Mouse (Mus musculus): Measurements from ENCODE around the gene Pigk.

The Pigk gene

GRCm38 (mm10) chr3:152733011-152733410 is 19.1 kb downstream of the Pigk start:
- DNase-seq, result no peak

DNA sequence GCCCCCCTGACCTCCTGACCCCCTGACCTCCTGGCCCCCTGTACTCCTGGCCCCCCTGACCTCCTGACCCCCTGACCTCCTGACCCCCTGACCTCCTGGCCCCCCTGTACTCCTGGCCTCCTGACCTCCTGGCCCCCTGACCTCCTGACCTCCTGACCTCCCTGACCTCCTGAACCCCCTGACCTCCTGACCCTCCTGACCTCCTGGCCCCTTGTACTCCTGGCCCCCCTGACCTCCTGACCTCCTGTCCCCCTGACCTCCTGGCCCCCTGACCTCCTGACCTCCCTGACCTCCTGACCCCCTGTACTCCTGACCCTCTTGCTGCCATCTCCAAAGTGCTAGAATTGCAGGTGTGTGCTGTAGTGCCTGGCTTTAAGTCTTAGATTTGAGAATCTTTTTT is 19.6 kb downstream of the Pigk start:
- DNase-seq, result no peak

- no peak for DNase-seq
Measured at GRCm38 (mm10) chr3:152734100-152734499, 20.2 kb downstream of the Pigk start.

- peak; percentile 32 for DNase-seq
Measured at GRCm38 (mm10) chr3:152735601-152736250, 21.8 kb downstream of the Pigk start.

DNA sequence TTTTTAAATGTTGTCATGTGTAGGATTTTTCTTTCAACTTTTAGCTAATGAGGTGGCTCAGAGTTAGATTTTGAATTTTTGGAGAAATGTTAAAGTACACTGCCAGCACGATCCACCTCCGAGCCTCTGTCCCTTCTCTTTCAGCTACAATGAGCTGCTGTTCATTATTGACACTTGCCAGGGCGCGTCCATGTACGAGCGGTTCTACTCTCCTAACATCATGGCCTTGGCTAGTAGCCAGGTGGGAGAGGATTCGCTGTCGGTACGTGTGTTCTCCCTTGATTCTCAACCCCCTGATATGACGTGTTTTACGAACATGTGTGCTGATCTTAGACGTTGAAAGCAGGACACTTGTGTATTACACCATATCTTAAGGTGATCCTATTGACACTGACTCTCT is 30.4 kb downstream of the Pigk start:
- no peak for DNase-seq

DNA sequence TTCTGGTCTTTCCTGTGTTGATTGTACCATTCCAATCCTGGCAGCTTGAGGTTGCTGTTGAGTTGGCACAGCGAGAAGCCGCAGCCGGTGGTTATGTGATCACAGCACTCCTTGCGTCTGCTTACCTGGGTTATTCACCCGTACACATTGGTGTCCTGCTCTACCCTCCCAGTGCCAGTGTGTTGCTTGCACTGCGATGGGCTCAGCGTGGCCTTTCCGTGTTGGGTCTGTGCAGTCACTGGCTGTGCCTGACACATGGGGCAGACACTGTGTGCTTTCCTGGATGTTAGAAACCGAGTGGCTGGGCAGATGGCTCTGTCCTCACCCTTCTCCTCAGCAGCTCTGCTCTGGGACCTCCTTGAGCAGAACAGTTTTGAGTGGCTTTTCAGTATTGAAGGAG is 31.7 kb downstream of the Pigk start:
- DNase-seq, result no peak

GRCm38 (mm10) chr3:152749461-152749871 is 35.6 kb downstream of the Pigk start:
- DNase-seq, result no peak

- DNase-seq, result no peak
Measured at GRCm38 (mm10) chr3:152749881-152750280, 36.0 kb downstream of the Pigk start.

DNA sequence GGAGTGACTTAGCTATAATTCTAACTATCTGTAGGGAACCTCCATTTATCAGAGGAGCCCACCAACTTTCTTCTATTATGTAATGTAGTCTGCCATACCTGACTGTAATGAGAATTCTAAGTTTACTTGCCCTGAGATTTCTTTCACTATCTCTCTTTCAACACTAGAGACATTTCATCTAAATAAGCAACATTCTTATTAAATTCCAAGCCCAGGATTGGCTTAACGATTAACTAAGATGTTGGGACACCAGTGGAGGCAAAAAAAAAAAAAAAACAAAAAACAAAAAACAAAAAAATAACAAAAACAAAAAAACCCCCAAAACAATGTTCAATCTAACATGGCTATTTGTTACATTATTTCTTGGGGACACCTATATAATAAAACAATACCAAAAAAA is 39.0 kb downstream of the Pigk start:
- no peak for DNase-seq

DNA sequence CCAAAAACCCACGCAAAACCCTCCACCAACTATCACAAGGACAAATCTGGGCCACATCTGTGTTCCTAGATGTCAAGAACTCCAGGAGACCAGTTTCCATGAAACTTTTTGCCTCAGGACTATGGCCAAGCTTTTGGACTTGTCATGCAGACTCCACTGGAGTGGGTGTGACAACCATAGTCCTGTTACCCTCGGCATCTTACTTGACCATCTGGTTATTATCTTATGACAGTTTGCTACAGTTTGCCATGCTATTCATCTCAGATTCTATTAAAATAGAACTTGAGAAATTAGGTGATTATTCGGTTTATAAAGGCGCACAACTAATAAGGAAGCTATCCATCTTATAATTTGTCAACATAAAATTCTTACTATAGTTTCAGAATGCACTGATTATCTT is 39.4 kb downstream of the Pigk start:
- no peak for DNase-seq

DNA sequence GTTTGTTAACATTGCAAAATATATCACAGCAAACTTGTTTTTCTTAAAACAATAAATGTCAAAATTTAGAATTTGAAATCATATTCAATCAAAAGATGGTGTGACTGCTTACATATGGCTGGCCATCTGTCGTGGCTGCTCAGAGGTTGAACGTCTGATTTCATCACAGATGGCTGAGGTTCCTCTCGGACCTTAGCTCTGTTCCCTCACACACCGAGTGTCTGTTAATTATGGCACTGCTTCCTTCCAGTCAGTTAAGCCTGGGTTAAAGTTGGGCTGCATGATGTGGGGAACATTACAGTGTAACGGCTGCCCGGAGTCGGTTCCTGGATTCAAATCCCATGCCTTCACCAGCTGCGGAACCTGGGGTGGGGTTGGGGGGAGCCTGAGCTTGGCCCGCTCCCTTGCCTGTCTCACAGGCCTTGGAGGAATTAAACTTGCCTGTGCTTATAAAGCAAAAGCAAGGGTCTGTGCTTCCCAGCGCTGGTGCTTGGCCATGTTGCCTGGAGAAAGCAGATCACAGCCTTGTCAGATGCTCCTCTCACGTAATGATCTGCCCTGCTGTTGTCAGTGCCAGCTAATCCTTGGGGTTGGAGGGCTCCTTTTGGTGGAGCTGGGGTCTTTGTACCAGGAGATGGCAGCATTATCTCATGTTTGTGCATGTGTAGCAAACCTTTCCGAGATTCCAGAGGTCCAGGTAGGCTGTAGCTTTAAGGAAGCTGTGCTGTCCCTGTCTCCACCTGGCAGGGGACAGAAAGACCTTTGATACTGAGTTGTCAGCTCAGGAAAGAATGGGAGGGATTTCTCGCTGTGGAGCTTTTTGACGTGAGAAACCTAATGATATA is 40.2 kb downstream of the Pigk start:
- DNase-seq, result no peak

DNA sequence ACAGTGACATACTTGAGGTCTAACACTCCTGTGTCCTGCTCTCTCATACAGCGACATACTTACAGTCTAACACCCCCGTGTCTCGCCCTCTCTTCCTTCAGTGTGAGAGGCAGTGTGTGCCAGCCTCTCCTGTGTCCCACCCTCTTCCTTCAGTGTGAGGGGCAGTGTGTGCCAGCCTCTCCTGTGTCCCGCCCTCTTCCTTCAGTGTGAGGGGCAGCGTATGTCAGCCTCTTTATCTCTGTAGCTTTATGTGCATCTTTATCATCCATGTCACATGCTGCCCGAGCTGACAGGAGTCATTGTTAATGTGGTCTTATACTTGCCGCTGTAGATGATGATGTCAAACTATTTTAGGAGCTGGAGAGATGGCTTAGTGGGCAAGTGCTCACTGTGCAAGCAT is 41.6 kb downstream of the Pigk start:
- DNase-seq, result no peak

DNA sequence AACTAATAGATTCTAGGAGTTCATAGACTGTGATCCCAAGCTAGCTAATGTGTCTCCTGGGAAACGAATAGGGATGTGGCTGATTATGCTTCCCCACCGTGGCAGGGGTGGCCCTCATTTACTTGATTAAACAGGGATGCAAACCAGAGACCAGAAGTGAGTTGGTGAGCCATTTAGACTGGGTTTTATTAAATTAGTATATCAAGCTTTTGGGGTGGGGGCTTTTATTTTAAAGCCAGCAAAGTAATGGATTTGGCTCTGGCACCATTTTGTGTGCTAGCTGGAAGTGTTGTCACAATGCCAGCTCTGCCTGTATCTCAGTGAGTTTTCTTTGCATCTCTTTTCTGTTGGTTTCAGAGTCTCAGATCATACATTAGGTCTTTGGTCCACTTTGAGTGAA is 43.0 kb downstream of the Pigk start:
- DNase-seq, result no peak

- DNase-seq, result peak; percentile 42
Measured at GRCm38 (mm10) chr3:152757464-152758393, 43.8 kb downstream of the Pigk start.

DNA sequence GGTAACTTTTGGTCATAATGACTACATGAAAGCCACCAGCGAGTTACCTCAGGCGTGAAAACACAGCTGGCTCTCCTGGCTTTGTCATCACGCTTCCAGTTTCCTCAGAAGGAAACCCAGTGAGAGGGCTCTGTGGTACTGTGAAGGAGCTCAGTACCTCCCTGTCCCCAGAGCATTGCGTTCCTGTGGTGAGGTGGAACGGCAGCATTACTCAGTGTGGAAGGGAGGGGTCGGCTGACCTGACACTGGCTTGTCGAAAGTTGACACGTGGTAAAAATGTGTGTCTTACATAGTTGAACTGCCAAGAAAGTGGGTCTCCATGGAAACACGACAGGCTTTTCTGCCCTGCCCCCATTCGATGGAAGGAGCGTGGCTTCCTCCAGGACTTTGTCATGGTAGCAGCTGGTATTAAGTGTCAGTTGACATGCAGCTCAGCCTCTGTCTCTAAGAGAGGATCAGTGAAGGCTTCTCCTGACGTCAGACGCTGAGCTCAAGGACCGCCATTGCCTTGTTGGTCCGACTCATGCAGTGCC is 44.7 kb downstream of the Pigk start:
- no peak for DNase-seq

DNA sequence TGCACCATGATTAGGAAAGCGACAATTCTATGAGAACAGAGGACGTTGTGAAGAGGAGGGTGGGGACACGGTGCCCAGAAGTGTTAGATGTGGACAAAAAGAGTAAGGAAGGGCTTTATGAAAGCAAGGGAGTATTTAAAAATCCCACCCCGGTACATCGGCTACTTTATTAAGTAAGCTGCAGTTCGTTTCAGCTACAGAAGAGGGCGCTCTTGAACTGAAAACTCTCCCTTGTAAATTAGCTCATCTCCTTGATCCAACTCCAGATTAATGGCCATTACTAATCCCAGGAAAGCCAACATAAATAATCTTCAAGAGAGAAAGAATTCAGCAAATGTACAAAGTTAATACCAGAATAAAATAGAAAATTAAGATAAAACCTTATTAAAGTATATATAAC is 47.2 kb downstream of the Pigk start:
- DNase-seq, result peak; percentile 39

DNA sequence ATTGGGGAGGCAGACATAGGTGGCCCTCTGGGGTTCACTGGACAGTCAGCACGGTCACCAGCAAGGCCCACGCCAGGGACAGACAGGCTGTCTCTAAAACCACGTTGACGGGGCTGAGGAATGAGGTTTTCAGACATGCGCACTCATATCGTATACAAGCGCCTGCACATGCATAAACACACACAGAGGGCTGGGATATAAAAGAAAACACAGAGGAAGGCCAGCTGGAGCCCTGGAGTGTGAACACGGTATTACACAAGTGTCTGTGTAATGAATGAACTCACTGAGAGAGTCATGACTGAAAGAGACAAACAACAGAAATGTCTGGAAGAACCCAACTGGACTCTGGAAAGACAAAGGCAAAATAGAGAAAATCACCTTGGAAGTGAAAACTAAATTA is 47.8 kb downstream of the Pigk start:
- DNase-seq, result peak; percentile 24

DNA sequence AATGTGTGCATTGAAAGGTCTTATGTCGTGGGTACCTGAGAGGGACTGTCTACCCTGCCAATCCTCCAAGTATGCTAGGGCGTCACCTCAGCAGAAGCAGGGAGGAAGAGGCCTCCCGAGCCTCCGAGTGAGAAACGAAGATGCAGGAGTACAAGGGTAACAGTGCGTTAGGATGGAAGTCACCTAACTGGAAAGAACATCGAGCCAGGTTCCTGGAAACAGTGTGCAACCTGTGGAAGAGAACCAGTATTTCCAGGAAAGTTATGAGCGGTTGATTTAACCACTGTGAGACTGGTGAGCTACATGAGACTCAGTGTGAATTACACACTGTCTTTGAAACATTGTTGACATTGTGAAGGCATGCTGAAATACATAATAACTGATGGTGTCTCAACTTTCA is 48.4 kb downstream of the Pigk start:
- no peak for DNase-seq

- no peak for DNase-seq
Measured at GRCm38 (mm10) chr3:152763139-152763882, 49.4 kb downstream of the Pigk start.

DNA sequence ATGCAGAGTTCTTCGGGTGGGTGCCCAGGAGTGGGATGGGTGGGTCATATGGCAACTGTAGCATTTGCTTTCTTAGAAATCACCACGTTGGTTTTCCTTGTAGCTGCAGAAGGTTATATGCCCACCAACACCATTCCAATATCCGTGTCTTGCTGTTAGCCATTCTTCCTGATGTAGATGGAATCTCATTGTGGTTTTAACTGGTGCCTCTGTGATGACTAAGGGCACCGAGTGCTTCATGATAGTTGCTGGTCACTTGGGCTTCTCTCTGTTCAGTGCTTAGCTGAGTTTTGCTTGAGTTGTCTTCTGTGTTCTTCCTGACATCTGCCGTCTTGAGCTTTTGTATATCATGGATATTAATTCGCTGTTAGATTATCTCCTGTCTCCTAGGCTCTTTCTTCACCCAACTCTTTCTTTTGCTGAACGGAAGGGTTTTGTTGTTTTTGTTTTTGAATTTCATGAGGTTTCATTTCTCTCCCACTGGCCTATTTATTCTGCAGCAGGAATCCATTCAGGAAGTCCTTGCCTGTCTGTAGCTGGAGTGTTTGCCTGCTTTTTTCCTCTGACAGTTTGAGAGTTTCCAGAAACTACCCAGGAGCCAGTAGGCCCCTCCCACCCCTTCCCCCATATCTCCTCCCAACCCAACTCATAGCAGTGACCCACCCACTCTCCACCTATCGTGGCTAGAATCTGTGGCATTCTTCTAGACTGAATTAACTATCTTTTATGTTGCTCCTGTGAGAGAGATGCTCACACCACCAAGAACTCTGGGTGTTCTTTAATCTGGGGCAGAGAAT is 50.8 kb downstream of the Pigk start:
- DNase-seq, result no peak

GRCm38 (mm10) chr3:152767485-152767884 is 53.6 kb downstream of the Pigk start:
- no peak for DNase-seq

DNA sequence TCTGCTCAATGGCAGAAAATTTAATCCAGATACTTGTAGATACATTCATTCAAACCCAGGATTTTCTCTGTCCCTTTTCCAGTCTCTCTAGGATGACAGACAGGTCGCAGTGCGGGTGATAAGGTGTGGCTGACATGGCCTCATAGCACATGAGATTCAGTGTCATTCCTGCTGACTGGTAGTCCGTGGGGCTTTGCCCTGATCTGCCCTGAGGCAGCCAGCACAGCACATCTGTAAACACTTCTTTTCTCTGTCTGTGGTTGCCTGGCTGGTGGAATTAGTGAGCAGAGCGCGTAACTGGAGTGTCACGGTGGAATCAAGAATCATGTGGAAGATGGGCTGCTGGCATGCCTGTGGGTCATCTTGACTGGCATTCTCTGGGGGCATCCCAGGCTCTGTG is 56.2 kb downstream of the Pigk start:
- DNase-seq, result no peak
